Mouse (Mus musculus) right cerebral cortex, postnatal 25 days (tissue): Measurements from ENCODE around the gene Triml1.

Experiments
- DNase-seq: peaks from one replicate; pipeline ENCODE4 v3.0.0; 2022

Gene Triml1

DNA sequence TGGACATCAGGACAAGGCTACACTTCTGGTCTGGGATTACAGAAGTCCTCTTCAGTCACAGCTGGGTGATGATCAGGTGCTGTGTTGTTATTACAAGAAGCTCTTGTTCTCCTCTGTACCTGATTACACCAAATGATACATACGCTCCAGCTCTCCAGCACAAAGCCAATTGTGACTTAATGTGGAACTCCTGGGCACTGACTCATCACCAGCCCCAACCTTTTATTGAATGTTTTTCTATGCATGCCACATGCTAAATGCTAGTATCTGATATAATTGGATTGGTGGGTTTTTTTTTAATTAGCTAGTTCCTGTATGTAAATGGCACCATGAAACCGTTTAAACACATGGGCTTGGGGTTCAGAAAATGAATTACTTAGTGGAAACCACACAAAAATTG is at the start of gene Triml1:
Gene Triml1, minus strand, starts transcription at position 101 of the 400 bp plus-strand sequence.
- DNase-seq = no peak

DNA sequence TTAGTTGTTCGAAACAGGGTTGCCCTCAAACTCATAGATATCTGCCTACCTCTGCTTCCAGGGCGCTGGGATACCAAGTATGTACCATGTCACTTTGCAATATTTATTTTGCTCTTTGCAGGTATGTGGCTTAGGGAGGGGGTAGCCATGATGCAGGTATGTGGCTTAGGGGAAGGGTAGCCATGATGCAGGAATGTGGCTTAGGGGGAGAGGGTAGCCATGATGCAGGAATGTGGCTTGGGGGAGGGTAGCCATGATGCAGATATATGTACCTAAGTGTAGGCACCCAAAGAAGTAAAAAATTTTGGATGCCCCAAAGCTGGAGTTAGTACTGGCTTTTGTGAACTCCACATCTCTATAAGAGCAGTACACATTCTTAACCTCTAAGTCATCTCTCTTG is 41.0 kb upstream of the Triml1 start:
- DNase-seq = no peak

- no peak for DNase-seq
Observed at GRCm38 (mm10) chr8:43180054-43180690, 38.9 kb upstream of the Triml1 start, which contains the start of gene Triml2. Triml2 (plus strand) TSS chr8:43180541.

DNA sequence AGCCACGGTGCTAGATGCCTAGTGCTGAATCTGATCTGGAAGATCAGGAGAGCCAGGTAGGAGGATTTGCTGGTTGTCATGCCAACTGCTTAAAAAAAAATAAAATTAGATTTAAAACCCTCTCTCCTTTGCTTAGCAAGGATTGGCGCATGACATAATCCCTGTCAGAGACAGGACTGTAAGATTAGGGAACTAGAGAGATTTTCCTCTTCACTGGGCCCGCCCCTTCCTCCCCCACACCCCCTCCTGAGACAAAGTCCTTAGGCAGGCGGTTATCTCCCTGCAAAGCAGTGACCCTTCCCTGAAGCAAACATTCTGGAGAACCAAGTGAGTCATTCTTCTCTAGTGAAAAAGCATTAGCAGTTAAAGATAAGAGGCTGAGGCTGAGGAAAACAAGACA is 37.9 kb upstream of the Triml1 start:
- no peak for DNase-seq

GRCm38 (mm10) chr8:43178263-43178662 is 37.0 kb upstream of the Triml1 start:
- no peak for DNase-seq

DNA sequence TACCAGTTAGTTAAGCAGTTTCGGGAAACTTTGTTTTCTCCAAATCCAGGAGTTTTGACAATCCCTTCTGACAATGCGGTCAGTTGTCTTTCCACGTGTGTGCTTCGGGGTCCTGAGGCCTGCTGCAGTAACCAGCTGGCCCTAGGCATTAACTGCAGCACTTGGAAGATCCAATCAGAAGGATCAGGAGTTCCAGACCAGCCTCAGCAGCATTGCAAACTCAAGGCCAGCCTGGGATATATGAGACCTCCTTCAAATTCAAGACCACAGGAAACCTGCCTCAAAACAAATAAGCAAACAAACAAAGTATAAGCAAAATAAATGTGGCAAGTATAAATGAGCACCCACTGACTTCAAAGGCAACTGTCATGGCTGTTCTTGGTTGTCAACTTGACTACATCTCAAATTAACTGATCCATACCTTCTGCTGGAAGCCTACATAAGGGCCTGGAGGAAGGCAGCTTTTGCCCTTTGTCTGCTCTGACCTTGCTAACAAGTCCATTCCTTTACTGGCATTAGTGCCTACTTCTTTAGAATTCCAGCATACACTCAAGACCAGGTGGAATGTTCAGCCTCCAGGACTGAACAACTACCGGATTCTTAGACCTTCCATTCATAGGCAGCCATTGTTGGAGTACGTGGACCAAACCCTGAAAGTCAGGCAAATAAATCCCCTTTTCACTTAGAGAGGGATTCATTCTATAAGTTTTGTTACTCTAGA is 35.6 kb upstream of the Triml1 start:
- no peak for DNase-seq

- DNase-seq = no peak
Observed at GRCm38 (mm10) chr8:43169249-43169755, 28.0 kb upstream of the Triml1 start.

DNA sequence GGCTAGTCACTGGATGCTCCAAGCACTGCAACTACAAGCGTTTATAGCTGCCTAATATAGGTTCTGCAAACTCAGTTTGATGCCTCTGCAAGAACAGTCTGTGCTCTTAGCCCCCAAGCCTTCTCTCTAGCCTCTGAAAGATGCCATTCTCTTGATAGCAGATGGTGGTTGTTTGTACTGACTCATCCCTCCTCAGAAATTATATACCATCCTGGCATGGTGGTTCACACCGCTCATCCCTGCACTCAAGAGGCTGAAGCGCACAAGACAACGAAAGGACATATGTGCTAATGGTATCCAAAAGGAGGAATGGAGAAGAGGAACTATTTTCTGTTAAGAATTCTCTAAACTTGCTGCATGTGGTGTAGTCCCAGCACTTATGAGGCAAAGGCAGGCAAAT is 26.8 kb upstream of the Triml1 start:
- DNase-seq = no peak

DNA sequence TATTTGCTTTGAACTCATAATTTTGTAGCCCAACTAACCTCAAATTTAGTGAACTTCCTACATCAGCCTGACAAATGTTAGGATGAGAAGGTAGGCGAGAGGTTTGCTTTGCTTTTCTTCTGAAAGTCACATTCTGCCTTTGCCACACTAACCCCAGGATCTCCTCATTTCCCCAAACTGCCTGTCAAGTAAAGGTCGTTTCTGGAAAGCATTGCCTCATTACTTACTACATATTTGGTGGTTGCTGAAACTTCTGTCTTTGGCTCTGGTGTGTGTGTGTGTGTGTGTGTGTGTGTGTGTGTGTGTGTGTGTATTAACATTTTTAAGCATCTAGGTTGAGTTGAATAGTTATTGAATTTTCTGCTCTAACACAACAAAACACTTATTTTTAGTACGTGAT is 23.2 kb upstream of the Triml1 start:
- DNase-seq = no peak

DNA sequence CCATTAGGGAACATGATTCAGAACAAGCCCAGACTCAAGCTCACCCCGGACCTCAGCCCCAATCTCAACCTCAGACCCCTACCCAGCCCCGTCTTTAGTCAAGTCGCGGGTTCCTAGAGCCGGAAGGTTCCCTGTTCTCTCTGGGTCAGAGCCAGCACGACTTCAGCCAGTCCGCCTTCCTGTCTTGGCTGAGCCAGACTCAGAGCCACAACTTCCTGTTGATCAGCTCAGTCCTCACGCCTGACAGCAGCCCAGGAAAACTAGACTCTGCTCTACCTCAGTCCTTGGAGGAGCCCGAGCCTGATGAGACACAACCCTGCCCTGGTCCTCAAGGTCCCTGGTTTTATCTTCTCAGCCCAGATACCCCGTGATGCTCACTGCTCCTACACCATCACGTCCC is 22.0 kb upstream of the Triml1 start:
- no peak for DNase-seq

DNA sequence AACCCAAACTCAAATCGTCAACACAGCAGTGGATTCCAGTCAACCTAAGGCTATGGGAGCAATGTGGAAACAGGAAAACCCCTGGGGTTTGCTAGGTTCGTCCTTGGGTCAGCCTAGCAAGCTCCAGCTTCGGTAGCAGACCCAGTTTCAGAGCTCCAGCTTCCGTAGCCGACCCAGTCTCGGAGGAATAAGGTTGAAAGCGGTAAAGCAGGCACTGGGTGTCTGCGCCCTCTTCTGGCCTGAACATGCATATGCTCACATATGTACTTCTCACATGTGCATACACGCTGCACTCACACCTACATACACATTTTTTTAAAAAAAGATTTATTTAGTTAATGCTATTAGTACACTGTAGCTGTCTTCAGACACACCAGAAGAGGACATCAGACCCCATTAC is 8.0 kb upstream of the Triml1 start:
- no peak for DNase-seq

DNA sequence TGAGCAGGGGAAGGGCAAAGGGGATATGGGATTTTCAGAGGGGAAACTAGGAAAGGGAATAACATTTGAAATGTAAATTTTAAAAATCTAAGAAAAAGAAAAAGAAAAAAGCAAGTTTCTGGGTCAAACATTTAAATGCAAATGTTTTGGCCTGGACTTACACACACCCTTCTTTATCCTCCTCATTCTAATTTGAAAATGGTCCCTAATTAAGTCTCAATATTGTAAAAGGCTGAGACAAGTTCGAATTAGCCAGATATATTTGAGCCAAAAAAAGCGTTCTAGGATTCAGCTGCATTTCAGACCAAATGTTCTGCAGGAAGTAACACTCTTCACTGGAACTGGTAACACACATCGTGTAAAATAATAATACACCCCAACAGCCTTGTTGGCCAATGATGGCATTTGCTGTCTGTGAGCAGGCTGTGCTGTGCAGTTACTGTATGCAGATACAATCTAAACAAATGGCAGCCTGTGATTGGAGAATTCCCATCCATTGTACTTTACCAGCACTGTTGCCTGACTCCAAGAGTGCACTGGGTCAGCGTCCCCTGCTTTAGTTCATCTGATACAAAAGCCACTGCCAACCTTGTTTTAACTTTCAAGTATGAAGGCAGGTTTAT is 30.0 kb downstream of the Triml1 start:
- DNase-seq = no peak
